Mouse (Mus musculus): ENCODE measurements around the gene Tgif1.

- TF ChIP-seq POLR2A (IDR thresholded peaks at IDR 0.05; ENCODE audit: borderline replicate concordance, low read depth, low read length) (no peak), CTCF (IDR thresholded peaks at IDR 0.05; ENCODE audit: low read depth, low read length) (no peak)
Measured at GRCm38 (mm10) chr17:70899642-70900041, 46.3 kb upstream of the Tgif1 start.

Data from bone marrow macrophage, adult 2 months (primary cell).